Mouse (Mus musculus): Measurements from ENCODE around the gene Olfr1410. TPM values are rescaled to one million over a fixed set of nuclear protein-coding genes. Genes with fewer than 3 reads are reported as not detected.

Olfr1410 gene
- not detected in 2 replicates for polyA plus RNA-seq (2012; rRNA removed)

DNA sequence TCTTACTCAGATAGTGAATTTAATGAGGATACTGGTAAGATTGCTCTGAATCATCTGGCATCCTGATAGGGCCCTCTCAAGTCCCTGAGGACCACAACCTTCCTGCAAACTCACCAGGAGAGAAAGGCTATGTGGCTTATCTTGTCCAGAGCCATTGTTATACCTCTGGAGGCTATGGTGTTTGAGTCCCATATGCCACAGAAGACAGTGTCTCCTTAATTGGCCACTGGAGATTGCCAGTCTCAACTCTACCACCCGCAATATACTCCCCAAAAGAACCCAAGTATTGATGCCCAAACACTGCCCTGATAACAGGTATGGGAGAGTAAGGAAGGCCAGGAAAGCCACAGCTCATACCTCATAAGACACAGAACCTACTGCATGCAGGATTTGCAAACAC is at the start of gene Olfr1410:
Gene Olfr1410 (plus strand): TSS at position 301 of the 400 bp plus-strand sequence.
- WGBS: 81% methylated on average over 1 of the region's 1 CpGs
- no peak for DNase-seq (ENCODE audit: low read depth, low spot score)

GRCm38 (mm10) chr1:92571022-92571421 is 34.6 kb upstream of the Olfr1410 start, which contains the start of gene Olfr1413:
Gene Olfr1413 (plus strand): TSS chr1:92571322.
- DNase-seq (ENCODE audit: low read depth, low spot score): no peak
- 83% methylated on average over 3 of the region's 3 CpGs for WGBS

DNA sequence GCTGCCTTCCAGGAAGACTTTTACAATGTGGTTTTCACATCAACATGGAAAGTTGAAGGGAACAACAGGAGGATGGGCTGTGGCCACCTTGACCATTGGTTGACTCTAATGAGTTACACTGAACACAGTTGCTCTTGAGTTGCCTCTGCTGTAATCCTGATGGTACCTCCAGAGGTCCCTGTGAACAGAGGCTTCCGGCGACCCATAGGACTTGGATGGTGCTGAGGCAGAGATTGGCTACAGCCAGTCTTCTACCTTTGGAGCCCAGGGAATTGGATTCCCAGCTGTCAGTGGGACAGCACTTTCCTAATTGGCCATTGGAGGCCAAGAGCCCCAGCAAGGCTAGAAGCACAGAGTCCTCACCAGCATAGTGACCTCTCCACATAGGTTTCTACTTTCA is 20.1 kb upstream of the Olfr1410 start, which contains the start of gene Olfr1412:
Gene Olfr1412 (plus strand): TSS at position 301 of the 400 bp plus-strand sequence.
- 83% methylated on average over 2 of the region's 2 CpGs for WGBS
- no peak for DNase-seq (ENCODE audit: low read depth, low spot score)

- no peak for DNase-seq (ENCODE audit: low read depth, low spot score)
These were observed 11.5 kb upstream of the Olfr1410 start, which contains the start of gene Olfr1411 for GRCm38 (mm10) chr1:92594111-92594510. Gene Olfr1411 (plus strand): TSS chr1:92594411.

DNA sequence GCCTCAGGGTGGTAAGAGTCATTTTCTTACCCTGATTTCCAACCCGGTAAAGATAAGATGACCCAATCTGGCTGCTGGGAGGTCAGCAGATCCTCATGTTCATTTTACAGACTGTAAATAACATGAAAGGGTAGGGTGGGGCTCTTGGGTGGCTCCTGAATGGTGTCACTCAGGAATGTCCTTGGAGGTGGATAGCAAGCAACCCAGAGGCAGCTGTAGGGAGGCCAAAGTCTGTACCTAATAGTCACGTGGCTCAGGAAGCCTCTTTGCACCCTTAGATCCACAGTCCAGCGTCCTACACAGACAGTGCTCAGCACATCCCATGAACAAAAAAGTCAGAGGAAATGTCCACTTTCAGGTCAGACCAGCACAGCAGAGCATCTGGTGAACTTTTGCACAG is 9.6 kb upstream of the Olfr1410 start:
- 38% methylated on average over 3 of the region's 3 CpGs for WGBS
- DNase-seq (ENCODE audit: low read depth, low spot score): no peak

GRCm38 (mm10) chr1:92607711-92608110 is 2.1 kb downstream of the Olfr1410 start:
- 69% methylated on average over 4 of the region's 4 CpGs for WGBS
- DNase-seq (ENCODE audit: low read depth, low spot score): no peak

DNA sequence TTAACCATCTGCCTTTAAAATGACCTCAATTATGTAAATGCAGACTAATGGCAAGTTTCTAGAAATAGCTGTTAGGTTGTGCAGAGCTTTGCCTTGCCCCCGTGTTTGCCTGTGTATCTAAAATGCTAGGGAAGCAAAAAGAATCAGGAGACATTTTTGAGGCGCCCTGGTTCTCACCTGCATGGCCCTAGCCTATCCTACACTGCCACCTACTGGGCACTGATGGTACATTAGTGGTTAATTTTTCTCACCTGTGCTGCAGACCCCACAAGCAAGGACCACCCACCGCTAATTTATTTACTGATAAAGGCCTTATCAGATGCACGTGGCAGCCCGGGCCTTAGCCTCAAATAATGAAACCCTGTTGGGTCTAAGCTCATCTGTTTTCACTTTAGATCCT is 5.4 kb downstream of the Olfr1410 start:
- DNase-seq (ENCODE audit: low read depth, low spot score): peak; percentile 4
- 3% methylated on average over 5 of the region's 5 CpGs for WGBS

GRCm38 (mm10) chr1:92613175-92613574 is 7.6 kb downstream of the Olfr1410 start:
- 37% methylated on average over 4 of the region's 4 CpGs for WGBS
- no peak for DNase-seq (ENCODE audit: low read depth, low spot score)

DNA sequence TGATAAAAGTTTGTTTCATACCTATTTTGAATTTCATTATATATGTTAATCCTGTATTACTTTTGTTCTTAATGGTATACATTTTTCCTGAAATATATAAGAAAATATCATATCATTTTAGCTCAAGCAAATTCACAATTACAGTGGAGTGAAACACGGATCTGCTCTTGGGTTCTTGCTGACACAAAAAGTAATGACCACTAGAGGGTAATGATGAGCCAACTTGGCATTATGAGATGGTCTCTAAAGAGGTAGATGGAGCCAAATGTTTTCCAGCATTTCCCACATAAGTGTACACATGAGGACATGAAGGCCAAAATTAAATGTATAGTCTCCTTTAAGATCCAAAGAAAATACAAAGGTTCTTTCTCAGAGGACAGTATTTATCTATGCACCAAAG is 8.9 kb downstream of the Olfr1410 start:
- 2% methylated on average over 1 of the region's 1 CpGs for WGBS
- DNase-seq (ENCODE audit: low read depth, low spot score): no peak

DNA sequence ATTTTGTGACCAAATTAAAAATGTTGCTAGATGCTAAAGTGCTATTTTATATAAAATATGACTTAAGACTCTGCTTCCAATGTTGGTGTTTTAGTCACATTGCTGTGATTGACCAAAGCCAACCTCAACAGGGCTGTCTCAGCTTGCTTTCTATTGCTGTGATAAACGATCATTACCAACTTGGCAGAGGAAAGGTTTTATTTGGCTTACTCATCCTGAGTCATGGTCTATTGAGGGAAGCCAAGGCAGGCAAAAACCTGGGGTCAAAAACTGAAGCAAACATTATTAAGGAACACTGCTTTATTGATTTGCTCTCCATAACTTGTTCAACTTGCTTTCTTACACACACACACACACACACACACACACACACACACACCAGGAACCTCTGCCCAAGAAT is 10.5 kb downstream of the Olfr1410 start:
- 42% methylated on average over 1 of the region's 1 CpGs for WGBS
- no peak for DNase-seq (ENCODE audit: low read depth, low spot score)

DNA sequence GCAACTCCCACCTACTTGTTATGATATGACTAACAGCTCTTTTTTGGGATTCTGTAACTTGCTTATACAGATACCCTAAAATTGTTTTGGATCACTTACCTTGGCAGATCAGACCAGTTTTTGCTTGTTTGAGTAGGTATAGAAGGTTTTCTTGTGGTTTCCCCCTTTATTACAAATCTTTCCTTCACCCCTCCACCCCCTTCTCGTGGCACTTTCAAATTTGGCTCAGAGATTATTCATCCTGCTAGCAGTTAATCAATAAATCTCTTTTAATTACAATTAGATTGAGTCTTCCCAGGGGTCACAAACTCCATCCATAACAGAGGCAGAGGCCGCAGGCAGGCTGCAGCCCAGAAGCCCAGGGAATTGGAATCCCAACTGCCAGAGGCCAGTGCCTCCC is 11.9 kb downstream of the Olfr1410 start, which contains the start of gene Olfr12:
Gene Olfr12 (plus strand): TSS at position 301 of the 400 bp plus-strand sequence.
- DNase-seq (ENCODE audit: low read depth, low spot score): no peak
- 49% methylated on average over 2 of the region's 2 CpGs for WGBS

GRCm38 (mm10) chr1:92618360-92618759 is 12.8 kb downstream of the Olfr1410 start:
- DNase-seq (ENCODE audit: low read depth, low spot score): no peak
- 48% methylated on average over 4 of the region's 4 CpGs for WGBS

DNA sequence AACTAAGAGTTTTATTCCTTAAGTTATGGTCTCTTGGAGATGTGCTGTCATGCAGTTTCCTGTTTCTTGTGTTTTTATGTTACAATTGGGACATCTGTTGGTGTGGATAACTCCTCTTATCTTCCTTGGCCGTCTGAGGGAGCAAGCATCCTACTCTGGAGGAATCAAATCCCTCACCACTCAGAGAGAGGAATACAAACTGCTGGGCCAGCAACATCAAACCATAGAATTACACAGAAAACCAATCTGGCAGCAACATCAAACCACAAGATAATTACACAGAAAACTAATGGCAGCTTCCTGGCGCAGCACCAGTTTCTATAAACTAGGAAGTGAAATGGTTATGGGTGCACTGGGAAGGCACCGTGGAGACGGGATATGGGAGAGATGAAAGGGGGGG is 22.6 kb downstream of the Olfr1410 start:
- WGBS: 50% methylated on average over 4 of the region's 4 CpGs
- DNase-seq (ENCODE audit: low read depth, low spot score): no peak

GRCm38 (mm10) chr1:92632196-92632595 is 26.6 kb downstream of the Olfr1410 start:
- WGBS: 76% methylated on average over 5 of the region's 5 CpGs
- no peak for DNase-seq (ENCODE audit: low read depth, low spot score)

DNA sequence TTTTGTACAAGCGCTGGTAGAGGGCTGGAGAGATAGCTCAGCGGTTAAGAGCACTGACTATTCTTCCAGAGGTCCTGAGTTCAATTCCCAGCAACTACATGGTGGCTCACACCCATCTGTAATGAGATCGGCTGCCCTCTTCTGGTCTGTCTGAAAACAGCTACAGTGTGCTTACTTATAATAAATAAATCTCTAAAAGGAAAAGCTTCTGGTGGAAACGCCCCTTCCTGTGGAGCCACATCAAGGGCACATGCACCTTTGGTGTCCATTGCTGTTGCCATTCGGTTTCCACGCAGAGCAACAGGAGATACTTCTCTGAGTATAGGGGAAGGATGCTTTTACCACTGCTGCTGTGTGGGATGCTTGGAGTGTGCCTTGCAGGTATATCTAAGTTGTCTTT is 27.4 kb downstream of the Olfr1410 start:
- DNase-seq (ENCODE audit: low read depth, low spot score): no peak
- 54% methylated on average over 6 of the region's 6 CpGs for WGBS

GRCm38 (mm10) chr1:92633726-92634125 is 28.1 kb downstream of the Olfr1410 start:
- WGBS: 79% methylated on average over 8 of the region's 8 CpGs
- no peak for DNase-seq (ENCODE audit: low read depth, low spot score)

GRCm38 (mm10) chr1:92634569-92634968 is 29.0 kb downstream of the Olfr1410 start:
- WGBS: 56% methylated on average over 1 of the region's 1 CpGs
- no peak for DNase-seq (ENCODE audit: low read depth, low spot score)

DNA sequence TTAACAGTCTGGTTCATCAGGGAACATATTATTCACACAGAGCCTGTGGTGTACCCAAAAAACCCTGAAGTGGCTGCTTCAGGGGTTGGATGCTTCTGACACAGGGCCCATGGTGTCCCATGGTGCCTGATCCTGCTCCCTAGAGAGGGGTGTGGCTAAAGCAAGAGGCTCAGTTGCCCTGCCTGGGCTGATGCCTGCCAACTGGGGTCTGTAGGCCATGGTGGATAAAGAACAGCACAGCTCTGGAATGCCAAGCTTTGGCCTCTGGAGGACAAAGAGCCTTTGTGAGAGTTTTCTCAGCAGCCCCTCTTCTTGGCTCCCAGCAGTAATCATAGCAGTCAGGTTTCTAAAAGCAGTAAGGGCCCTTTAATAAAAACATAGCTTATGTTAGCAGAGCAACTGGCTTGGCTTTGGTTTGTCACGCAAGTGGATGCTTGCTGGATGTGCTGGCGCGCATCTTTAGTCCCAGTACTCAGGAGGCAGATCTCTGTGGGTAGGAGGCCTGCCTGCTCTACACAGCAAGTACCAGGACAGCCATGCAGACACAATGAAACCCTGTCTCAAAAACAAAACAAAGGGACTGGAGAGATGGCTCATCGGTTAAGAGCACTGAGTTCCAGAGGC is 29.5 kb downstream of the Olfr1410 start:
- WGBS: 78% methylated on average over 4 of the region's 4 CpGs
- no peak for DNase-seq (ENCODE audit: low read depth, low spot score)

DNA sequence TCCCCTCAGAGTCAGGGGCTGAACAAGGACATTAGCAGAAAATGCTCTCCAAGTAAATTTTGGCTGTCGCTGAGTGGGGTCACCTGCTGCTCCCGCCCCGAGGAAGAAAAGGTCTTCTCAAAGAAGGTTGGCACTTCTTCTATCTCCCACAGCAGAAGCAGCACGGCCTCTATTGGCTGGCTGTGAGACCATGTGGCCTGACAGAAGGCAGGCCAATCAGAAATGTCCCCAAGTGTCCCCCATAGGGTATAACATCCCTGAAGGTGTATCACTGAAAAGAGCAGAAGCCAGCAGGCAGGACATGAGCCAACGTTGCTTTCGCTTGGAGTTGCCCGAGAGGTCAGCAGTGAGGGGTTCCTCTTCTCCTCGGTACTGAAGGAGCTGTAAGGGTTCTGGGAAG is 30.4 kb downstream of the Olfr1410 start:
- WGBS: 79% methylated on average over 8 of the region's 8 CpGs

DNA sequence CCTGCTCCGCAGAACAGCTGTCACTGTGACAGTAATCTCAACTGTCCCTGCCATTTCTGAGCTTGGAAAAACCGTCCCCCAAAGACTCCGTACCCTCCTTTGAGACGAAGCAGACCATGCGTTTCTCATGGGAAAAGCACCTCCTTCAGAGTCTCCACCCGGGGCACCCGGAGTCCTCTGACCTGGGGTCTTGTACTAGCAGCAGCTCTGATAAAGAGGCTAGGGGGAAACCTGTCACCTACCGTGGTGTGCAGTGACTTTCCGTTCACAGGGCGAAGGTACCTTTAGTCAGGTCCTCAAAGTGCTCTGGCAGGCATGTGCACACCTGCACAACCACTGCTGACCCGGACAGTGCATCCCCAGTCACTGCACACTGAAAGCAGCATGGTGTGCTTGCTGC is 31.1 kb downstream of the Olfr1410 start:
- WGBS: 93% methylated on average over 11 of the region's 11 CpGs

More for the DNA sequence above, 30.4 kb downstream of the Olfr1410 start:
- no peak for DNase-seq (ENCODE audit: low read depth, low spot score)

DNA sequence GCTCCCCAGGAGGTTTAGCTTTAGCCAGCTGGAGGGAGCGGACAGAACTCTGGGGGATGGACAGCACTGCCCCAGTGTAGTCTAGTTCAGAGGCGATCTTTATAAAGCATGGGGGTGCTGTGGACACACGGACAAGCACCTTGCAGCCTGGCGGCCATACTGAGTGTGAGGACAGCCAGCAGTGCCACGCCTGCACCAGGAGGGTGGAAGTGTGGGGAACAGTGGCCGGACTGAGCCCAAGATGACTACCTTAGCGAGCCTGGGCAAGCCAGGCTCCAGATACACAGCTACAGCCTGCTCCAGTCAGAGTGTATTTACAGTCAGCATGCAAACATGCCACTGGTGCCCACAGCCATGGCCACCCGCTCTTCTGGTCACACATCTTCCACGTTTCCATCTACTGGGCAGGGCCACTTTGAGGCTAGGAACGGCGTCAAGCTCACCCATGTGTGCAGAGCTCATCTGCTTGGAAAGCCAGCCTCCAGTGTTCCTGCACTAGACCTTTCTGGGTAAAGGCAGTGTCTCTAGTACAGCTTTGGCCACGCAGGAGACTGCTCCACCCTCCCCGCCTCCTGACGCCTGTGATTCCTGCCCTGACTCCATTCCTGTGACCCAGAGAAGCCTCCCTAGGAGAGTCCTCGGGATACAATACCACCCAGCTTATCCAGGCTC is 32.1 kb downstream of the Olfr1410 start:
- 91% methylated on average over 15 of the region's 15 CpGs for WGBS
- DNase-seq (ENCODE audit: low read depth, low spot score): no peak

More for the DNA sequence above, 31.1 kb downstream of the Olfr1410 start:
- DNase-seq (ENCODE audit: low read depth, low spot score): no peak
